Mouse (Mus musculus) C2C12 (cell line): ENCODE measurements around the gene Plin3.

Source experiments
- CEBPB ChIP-seq: IDR thresholded peaks from one replicate; pipeline ENCODE4 v1.6.1; 2011; ENCODE audit warnings: low read depth, mild to moderate bottlenecking, control low read depth, moderate library complexity
- CTCF ChIP-seq: IDR thresholded peaks from one replicate; pipeline ENCODE4 v1.5.1; 2011; ENCODE audit not compliant: control insufficient read depth, insufficient read depth, insufficient read length
- FOSL1 ChIP-seq: IDR thresholded peaks from one replicate; pipeline ENCODE4 v1.8.0; 2011; ENCODE audit warnings: mild to moderate bottlenecking, low read length; ENCODE audit not compliant: poor library complexity, insufficient read depth, severe bottlenecking
- MAX ChIP-seq: IDR thresholded peaks from one replicate; pipeline ENCODE4 v1.6.1; 2011; ENCODE audit warnings: mild to moderate bottlenecking, control low read depth
- MYOD1 ChIP-seq: IDR thresholded peaks from one replicate; pipeline ENCODE4 v1.6.1; 2011; ENCODE audit warnings: low read depth; ENCODE audit not compliant: control insufficient read depth, insufficient read length
- MYOG ChIP-seq: IDR thresholded peaks from one replicate; pipeline ENCODE4 v1.6.1; 2011; ENCODE audit not compliant: control insufficient read depth, insufficient read length; ENCODE audit errors: extremely low read depth
- USF1 ChIP-seq: IDR thresholded peaks from one replicate; pipeline ENCODE4 v1.6.1; 2011; ENCODE audit warnings: low read depth, mild to moderate bottlenecking, control low read depth, moderate library complexity

DNA sequence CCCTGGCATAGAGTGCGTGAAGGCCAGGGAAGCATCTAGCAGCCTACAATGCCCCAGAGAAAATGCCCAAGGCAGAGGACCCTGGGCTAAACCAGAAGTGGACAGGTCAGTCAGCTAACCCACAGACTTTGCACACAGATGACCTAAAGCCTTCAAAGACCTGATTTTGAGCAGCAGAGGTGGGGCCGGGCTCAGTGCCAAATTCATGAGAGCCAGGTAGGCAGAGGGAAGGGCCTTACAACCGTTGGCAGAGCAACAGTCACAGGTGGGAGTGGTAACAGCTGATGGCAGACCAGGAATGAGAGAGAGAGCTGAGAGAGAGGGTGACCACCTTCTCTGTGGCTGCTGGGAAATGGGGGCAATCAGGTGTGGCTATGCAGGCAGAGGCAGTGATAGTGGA, 20.0 kb downstream of the Plin3 start:
- TF ChIP-seq CTCF, result no peak
- no peak for TF ChIP-seq USF1
- no peak for TF ChIP-seq MAX
- no peak for TF ChIP-seq MYOG
- TF ChIP-seq MYOD1, result no peak
- no peak for TF ChIP-seq CEBPB
- TF ChIP-seq FOSL1, result no peak
